Mouse (Mus musculus): Measurements from ENCODE around the gene Unc13d.

Unc13d gene

GRCm38 (mm10) chr11:116078221-116078620 is 460 bp upstream of the Unc13d start:
- no peak for DNase-seq (ENCODE audit: low read depth, low spot score)

- no peak for DNase-seq (ENCODE audit: low read depth, low spot score)
Measured at GRCm38 (mm10) chr11:116076836-116077235, 925 bp downstream of the Unc13d start.

- no peak for DNase-seq (ENCODE audit: low read depth, low spot score)
Measured at GRCm38 (mm10) chr11:116076266-116076540, 1.6 kb downstream of the Unc13d start.

- DNase-seq (ENCODE audit: low read depth, low spot score) = no peak
Measured at GRCm38 (mm10) chr11:116075539-116076265, 2.1 kb downstream of the Unc13d start.

- no peak for DNase-seq (ENCODE audit: low read depth, low spot score)
Measured at GRCm38 (mm10) chr11:116074436-116074991, 3.2 kb downstream of the Unc13d start.

GRCm38 (mm10) chr11:116072608-116073007 is 5.2 kb downstream of the Unc13d start:
- DNase-seq (ENCODE audit: low read depth, low spot score) = no peak

GRCm38 (mm10) chr11:116071510-116071909 is 6.3 kb downstream of the Unc13d start:
- DNase-seq (ENCODE audit: low read depth, low spot score) = peak; percentile 73

GRCm38 (mm10) chr11:116065345-116065744 is 12.4 kb downstream of the Unc13d start:
- DNase-seq (ENCODE audit: low read depth, low spot score) = no peak

- no peak for DNase-seq (ENCODE audit: low read depth, low spot score)
Measured at GRCm38 (mm10) chr11:116064187-116064867, 13.4 kb downstream of the Unc13d start.

GRCm38 (mm10) chr11:116063562-116063961 is 14.2 kb downstream of the Unc13d start:
- no peak for DNase-seq (ENCODE audit: low read depth, low spot score)

GRCm38 (mm10) chr11:116062521-116062920 is 15.2 kb downstream of the Unc13d start:
- no peak for DNase-seq (ENCODE audit: low read depth, low spot score)

GRCm38 (mm10) chr11:116061641-116062415 is 15.9 kb downstream of the Unc13d start:
- no peak for DNase-seq (ENCODE audit: low read depth, low spot score)

- no peak for DNase-seq (ENCODE audit: low read depth, low spot score)
Measured at GRCm38 (mm10) chr11:116060596-116060995, 17.2 kb downstream of the Unc13d start.

GRCm38 (mm10) chr11:116059691-116060025 is 18.1 kb downstream of the Unc13d start:
- no peak for DNase-seq (ENCODE audit: low read depth, low spot score)

- no peak for DNase-seq (ENCODE audit: low read depth, low spot score)
Measured at GRCm38 (mm10) chr11:116058868-116059690, 18.7 kb downstream of the Unc13d start.

- no peak for DNase-seq (ENCODE audit: low read depth, low spot score)
Measured at GRCm38 (mm10) chr11:116058022-116058614, 19.6 kb downstream of the Unc13d start.

GRCm38 (mm10) chr11:116057237-116057881 is 20.4 kb downstream of the Unc13d start:
- no peak for DNase-seq (ENCODE audit: low read depth, low spot score)

GRCm38 (mm10) chr11:116055873-116056272 is 21.9 kb downstream of the Unc13d start:
- no peak for DNase-seq (ENCODE audit: low read depth, low spot score)

GRCm38 (mm10) chr11:116053510-116054229 is 24.1 kb downstream of the Unc13d start:
- DNase-seq (ENCODE audit: low read depth, low spot score) = no peak

GRCm38 (mm10) chr11:116050196-116050595 is 27.6 kb downstream of the Unc13d start:
- no peak for DNase-seq (ENCODE audit: low read depth, low spot score)

All from A20 (cell line).